Mouse (Mus musculus) heart, embryonic 16.5 days (tissue): Measurements from ENCODE around the gene Retreg3. TPM values are rescaled to one million over a fixed set of nuclear protein-coding genes. Genes with fewer than 3 reads are reported as not detected.

Experiments used
- ATAC-seq: fragments of 200-750 bp; cut with Nextera tagmentation; replicated peaks from 2 replicates; pipeline ENCODE4 v1.8.0; 2017; ENCODE audit warnings: moderate number of reproducible peaks; ENCODE audit not compliant: insufficient read depth, low FRiP score; ENCODE audit errors: extremely low read depth
- H3K27ac ChIP-seq: fragments of 300-500 bp; sonication (generic); 2 replicates; pipeline ENCODE4 v1.5.1; 2014; ENCODE audit warnings: mild to moderate bottlenecking, low read length, control low read depth, moderate library complexity
- H3K27me3 ChIP-seq: fragments of 300-500 bp; sonication (generic); 2 replicates; pipeline ENCODE4 v1.6.1; 2014; ENCODE audit warnings: low read length, mixed read lengths; ENCODE audit not compliant: control insufficient read depth, insufficient read depth
- H3K36me3 ChIP-seq: fragments of 300-500 bp; sonication (generic); 2 replicates; pipeline ENCODE4 v1.6.1; 2014; ENCODE audit not compliant: control insufficient read depth, insufficient read depth
- H3K4me1 ChIP-seq: fragments of 300-500 bp; sonication (generic); 2 replicates; pipeline ENCODE4 v1.6.1; 2014; ENCODE audit warnings: low read length, mixed read lengths; ENCODE audit not compliant: control insufficient read depth, insufficient read depth
- H3K4me2 ChIP-seq: fragments of 300-500 bp; sonication (generic); 2 replicates; pipeline ENCODE4 v1.6.1; 2014; ENCODE audit warnings: low read depth, mild to moderate bottlenecking, control low read depth, low read length
- H3K4me3 ChIP-seq: fragments of 300-500 bp; sonication (generic); 2 replicates; pipeline ENCODE4 v1.5.1; 2014; ENCODE audit warnings: mild to moderate bottlenecking, control low read depth, low read length
- H3K9ac ChIP-seq: fragments of 300-500 bp; sonication (generic); 2 replicates; pipeline ENCODE4 v1.6.1; 2014; ENCODE audit warnings: low read length, control low read depth
- H3K9me3 ChIP-seq: fragments of 300-500 bp; sonication (generic); replicated peaks from 2 replicates; pipeline ENCODE4 v1.6.1; 2016; ENCODE audit warnings: low read length; ENCODE audit not compliant: control insufficient read depth
- WGBS: fragments of 180-500 bp; shearing (Covaris S2); extraction: QIAGEN DNeasy Blood & Tissue Kit; methylation state at CpG from one replicate; pipeline ENCODE4 v1.1.7; 2014; 5-methylcytosine and 5-hydroxymethylcytosine counted together
- polyA plus RNA-seq: library from polyadenylated mRNA; unstranded; fragments of >200 nt; fragmentation: Nextera tagmentation; extraction: Ambion mirVana; gene quantifications from 2 replicates; pipeline ENCODE4 v1.2.1, GENCODE M21; 2015

Retreg3 gene
- polyA plus RNA-seq, 1 experiment from 2014 or later = 14.9 TPM

DNA sequence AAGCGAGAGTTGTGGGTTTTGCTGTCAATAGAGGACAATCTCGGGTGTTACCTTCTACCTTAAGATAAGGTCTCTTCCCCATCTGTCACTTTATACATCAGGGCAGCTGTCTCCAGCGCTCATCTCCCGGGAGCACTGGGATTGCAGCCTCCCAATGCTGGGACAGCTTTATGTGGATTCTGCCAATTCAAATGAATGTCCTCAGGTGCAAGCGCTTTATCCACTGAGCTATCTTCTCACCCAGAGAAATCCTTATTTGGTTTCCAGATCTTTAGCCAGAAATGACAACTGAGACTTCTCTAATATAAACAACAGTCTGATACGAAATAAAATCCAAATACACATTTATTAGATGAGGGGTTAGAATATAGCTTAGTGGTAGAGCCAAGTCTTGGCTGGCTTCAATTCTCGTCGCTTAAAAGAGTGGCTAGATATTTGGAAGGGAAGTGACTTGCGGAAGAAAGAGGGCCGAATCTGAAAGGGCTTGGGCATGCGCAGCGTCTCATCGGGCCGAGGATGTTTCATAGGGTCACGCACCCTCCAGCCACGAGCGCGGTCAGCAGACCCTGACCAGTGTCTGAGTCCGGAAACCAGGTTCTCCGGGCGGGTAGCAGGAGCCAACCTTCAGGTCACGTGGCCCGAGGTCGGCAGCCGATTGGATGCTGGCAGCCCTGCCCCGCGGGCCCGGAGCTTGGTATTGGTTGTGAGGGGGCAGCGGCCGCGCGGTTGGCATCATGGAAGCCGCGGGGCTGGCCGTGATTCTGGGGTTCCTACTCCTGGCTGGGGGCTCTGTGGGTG, 50.1 kb downstream of the Retreg3 start, which contains the start of gene Naglu:
Naglu (plus strand) TSS at position 622 of the 798 bp plus-strand sequence.
- H3K36me3 ChIP-seq = no peaks in the 10 kb centered on the region
- H3K27ac ChIP-seq = peak within 1 kb of the TSS; percentile 47
- 0 out of 2 replicates have a peak, but pooled peaks cover 2% of the 10 kb centered on the region for H3K27me3 ChIP-seq
- peak within 1 kb of the TSS; percentile 89 for H3K4me3 ChIP-seq
- WGBS = 3% methylated on average over 35 of the region's 35 CpGs
- H3K4me1 ChIP-seq = peaks cover 28% of the 10 kb centered on the region
- peak; percentile 87 for ATAC-seq
- H3K9ac ChIP-seq = peak within 1 kb of the TSS; percentile 87
- peak within 1 kb of the TSS; percentile 98 for H3K4me2 ChIP-seq
- no peaks in the 10 kb centered on the region for H3K9me3 ChIP-seq

DNA sequence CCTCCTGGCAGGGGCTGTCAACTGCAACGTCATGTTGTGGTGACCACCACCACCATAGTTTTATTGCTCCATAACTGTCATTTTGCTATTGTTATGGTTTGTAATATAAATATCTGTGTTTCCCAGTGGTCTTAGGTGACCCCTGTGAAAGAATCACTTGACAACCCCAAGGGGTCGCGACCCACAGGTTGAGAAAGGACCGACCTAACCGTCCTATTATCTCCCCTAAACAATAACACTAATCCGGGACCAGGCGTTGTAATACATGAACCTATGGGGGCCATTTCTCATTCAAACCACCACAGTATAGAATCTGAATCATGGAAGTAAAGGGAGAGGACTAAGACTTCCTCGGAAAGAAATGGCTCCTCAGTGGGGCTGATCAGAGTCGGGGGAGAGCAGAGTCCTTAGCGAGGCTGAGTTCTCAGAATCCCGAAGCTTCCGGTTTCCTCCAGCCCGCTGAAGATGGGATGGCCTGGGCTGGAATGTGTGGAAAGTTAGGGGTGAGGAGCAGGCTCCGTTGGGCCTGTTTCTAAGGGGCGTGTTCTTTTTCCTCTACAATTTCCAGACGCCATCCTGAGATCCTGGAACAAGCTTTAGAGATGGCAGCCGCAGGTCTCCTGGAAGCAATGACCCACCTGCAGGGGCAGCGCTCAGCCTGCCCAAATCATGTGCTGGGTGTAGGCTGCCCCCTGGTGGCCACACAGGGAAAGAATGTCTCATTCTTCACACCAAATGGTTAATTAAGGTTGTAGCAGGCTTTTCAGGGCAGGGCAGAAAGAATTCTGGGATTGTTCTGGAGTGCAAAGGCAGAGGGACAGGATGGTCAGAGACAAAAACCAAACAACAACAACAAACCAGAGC, 52.9 kb downstream of the Retreg3 start:
- Histone ChIP-seq H3K4me2 (peak overlapping the region; percentile 69), H3K27me3 (no peaks in the 10 kb centered on the region), H3K4me3 (peak overlapping the region; percentile 39), H3K9me3 (no peaks in the 10 kb centered on the region), H3K9ac (peak overlapping the region; percentile 59), H3K4me1 (peaks cover 56% of the 10 kb centered on the region), H3K36me3 (no peaks in the 10 kb centered on the region), H3K27ac (0 out of 2 replicates have a peak overlapping the region, but pooled peaks have one; percentile 26)
- WGBS = 17% methylated on average over 18 of the region's 18 CpGs
- ATAC-seq = no peak

DNA sequence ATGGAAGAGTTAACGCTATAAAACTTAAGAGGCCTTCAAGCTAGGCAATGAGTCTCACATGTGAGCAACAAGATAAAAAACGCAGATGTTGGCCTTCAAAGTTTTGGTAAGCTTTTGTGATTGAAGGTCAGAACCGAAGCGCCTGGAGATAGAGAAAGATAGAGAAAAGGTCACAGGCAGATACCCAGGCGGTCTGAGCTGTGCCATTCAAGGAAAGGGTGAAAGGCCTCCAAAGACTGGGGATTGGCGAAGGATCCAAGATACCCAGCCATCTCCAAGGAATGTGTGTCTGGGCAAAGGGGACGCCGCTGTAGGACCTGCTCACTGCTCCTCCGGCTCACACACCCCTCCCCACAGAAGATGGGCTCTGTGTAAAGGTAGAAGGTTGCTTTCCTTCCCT, 54.7 kb downstream of the Retreg3 start:
- WGBS = 80% methylated on average over 9 of the region's 9 CpGs
- Histone ChIP-seq H3K4me1 (peaks cover 66% of the 10 kb centered on the region), H3K27ac (peak overlapping the region; percentile 95), H3K9ac (0 out of 2 replicates have a peak overlapping the region, but pooled peaks have one; percentile 10), H3K27me3 (no peaks in the 10 kb centered on the region), H3K36me3 (no peaks in the 10 kb centered on the region), H3K9me3 (no peaks in the 10 kb centered on the region), H3K4me3 (no peak overlapping the region), H3K4me2 (no peak overlapping the region)
- no peak for ATAC-seq

DNA sequence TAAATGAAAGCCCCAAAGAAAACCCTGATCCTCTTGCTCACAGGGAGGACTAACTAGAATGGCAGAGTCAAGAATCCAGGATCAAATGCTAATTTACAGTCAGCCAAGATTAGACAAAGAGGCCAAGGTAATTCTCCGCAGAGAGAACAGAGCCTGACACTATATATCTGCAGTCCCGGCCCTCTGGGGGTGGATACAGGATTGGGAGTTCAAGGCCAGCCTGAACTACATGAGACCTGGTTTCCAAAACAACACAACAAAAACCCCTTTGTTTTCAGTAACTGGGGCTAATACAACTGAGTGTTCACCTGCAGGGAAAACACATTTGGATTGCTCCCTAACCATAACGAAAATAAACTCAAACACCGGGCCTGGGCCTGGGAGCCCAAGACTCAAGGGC, 55.2 kb downstream of the Retreg3 start:
- H3K27ac ChIP-seq = peak overlapping the region; percentile 95
- H3K4me1 ChIP-seq = peaks cover 72% of the 10 kb centered on the region
- H3K4me2 ChIP-seq = peak overlapping the region; percentile 31; the same call in 1 of the 2 replicates
- H3K4me3 ChIP-seq = no peak overlapping the region
- no peaks in the 10 kb centered on the region for H3K36me3 ChIP-seq
- no peak for ATAC-seq
- peak overlapping the region; percentile 67 for H3K9ac ChIP-seq
- WGBS = 55% methylated on average over 4 of the region's 4 CpGs
- no peaks in the 10 kb centered on the region for H3K27me3 ChIP-seq
- H3K9me3 ChIP-seq = no peaks in the 10 kb centered on the region

DNA sequence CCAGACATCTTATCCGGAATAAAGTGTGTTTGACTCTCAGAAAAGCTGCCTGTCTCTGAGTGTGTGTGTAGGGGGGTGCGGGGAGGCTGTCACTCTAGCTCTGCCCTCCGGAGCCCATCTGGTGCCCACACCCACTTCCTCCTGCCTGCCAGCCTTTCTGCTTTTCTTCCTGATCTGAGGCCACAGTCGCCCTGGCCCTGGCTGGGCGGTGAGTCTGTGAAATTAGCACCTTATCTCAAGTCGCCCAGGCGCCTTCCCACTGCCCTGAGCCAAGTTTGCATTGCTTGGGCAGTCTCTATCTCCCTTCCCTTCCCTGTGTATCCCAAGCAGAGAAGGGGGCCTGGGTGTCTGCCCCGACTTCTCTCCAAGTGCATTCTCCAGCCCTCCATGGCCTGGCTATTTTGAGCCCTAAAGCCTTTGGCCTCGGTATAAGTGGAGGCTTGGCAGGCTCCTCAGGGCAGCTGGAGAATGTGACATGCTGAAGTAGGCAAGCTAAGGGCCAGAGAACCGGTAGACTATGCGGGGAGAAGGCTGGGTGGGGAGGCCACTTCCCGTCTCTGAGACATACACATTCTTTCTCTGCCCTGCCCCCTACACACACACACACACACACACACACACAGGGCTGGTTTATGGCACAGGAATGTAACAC, 55.9 kb downstream of the Retreg3 start:
- H3K4me2 ChIP-seq = peak overlapping the region; percentile 31
- H3K27ac ChIP-seq = peak overlapping the region; percentile 95
- peak; percentile 80 for ATAC-seq
- H3K9me3 ChIP-seq = no peaks in the 10 kb centered on the region
- H3K27me3 ChIP-seq = no peaks in the 10 kb centered on the region
- H3K9ac ChIP-seq = peak overlapping the region; percentile 67
- 2% methylated on average over 12 of the region's 12 CpGs for WGBS
- no peaks in the 10 kb centered on the region for H3K36me3 ChIP-seq
- peaks cover 76% of the 10 kb centered on the region for H3K4me1 ChIP-seq
- H3K4me3 ChIP-seq = no peak overlapping the region

DNA sequence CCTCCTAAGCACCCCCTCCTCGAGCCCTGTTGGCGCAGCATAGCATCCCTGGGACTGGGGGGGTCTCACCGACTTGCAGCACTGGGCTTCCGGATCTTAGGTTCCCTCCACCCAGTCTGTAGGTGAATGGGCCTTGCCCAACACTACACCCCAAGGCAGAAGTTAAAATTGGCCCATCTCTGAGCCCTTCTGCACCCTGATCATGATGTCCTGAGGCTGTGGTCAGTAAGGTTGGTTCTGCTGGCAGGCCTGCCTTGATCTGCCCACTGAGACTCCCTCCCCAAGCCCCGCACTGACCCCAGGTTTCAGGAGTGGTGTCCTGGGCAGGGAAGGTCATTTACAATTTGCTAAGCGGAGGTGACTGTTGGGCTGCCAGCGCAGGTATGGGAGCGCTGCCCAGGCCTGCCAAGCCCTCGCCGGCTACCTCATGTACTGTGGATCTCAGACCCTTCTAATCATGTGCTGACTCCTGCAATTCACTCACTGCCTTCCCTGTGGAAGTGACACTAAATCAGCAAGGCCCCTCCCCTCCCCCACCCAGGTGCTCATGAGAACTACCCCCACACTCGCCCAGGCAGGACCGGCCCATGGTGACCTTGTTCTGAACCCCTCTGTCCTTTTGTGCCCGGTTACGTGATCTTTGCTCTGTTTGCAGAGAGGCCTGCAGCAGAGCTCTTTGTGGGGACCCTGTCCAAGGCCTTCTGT, 56.6 kb downstream of the Retreg3 start:
- no peaks in the 10 kb centered on the region for H3K9me3 ChIP-seq
- peak; percentile 31 for ATAC-seq
- H3K36me3 ChIP-seq = no peaks in the 10 kb centered on the region
- no peaks in the 10 kb centered on the region for H3K27me3 ChIP-seq
- H3K4me1 ChIP-seq = peaks cover 83% of the 10 kb centered on the region
- WGBS = 49% methylated on average over 14 of the region's 14 CpGs
- H3K4me3 ChIP-seq = no peak overlapping the region
- H3K4me2 ChIP-seq = peak overlapping the region; percentile 31
- H3K9ac ChIP-seq = peak overlapping the region; percentile 67
- peak overlapping the region; percentile 95 for H3K27ac ChIP-seq

DNA sequence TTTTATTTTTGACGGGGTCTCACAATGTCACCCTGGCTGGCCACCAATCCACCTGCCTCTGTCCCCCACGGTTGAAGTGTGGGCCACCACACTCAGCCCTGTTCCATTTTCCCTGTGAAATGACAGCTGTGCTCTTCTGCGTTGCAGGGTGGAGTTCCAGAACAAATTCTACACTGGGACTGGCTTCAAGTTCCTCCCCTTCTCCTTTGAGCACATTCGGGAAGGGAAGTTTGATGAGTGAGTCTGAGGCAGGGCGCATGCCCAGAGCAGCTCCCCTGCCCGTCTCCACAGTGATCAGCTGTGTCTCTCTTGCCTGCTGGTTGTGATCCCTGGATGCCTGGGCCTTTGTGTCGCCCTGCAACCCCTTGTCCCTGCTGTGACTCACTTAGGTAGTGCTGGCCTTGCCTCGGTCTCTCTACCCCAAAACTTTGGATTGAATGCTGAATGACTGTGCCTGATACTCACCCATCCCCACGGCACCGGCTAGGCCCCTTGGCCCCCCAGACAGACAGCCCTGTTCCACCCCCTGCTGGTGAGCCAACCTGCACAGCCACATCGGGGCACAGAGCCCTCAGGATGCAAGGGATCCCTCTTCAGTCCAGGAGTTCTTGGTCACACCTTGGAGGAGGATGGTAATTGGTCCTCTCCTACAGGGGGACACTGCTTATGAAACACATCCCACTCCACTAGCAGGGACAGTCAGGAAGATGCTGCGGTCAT, 57.4 kb downstream of the Retreg3 start:
- H3K27ac ChIP-seq = peak overlapping the region; percentile 95
- H3K27me3 ChIP-seq = no peaks in the 10 kb centered on the region
- H3K4me3 ChIP-seq = no peak overlapping the region
- ATAC-seq = no peak
- no peaks in the 10 kb centered on the region for H3K36me3 ChIP-seq
- H3K9me3 ChIP-seq = no peaks in the 10 kb centered on the region
- H3K4me1 ChIP-seq = peaks cover 89% of the 10 kb centered on the region
- 61% methylated on average over 12 of the region's 12 CpGs for WGBS
- no peak overlapping the region for H3K4me2 ChIP-seq
- peak overlapping the region; percentile 50 for H3K9ac ChIP-seq

DNA sequence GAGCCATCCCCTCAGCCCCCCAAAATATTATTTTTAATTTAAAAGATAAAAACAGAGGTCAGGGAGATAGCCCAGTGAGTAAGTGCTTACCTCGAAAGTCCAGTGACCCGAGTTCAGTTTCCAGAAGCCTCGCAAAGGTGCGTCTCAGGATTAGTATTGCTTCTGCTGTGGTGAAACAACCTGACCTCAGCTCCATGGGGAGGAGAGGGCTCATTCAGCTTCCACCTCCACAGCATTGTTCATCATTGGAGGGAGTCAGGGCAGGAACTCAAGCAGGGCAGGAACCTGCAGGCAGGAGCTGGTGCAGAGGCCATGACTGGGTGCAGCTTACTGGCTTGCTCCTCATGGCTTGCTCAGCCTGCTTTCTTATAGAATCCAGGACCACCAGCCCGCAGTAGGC, 58.6 kb downstream of the Retreg3 start:
- no peak for ATAC-seq
- H3K4me1 ChIP-seq = peaks cover 91% of the 10 kb centered on the region
- no peaks in the 10 kb centered on the region for H3K36me3 ChIP-seq
- no peak overlapping the region for H3K4me3 ChIP-seq
- peak overlapping the region; percentile 95 for H3K27ac ChIP-seq
- 82% methylated on average over 5 of the region's 5 CpGs for WGBS
- no peaks in the 10 kb centered on the region for H3K27me3 ChIP-seq
- peak overlapping the region; percentile 49 for H3K9ac ChIP-seq
- H3K9me3 ChIP-seq = no peaks in the 10 kb centered on the region
- H3K4me2 ChIP-seq = no peak overlapping the region
